Mouse (Mus musculus): ENCODE results near the gene Zfyve19.

Gene Zfyve19

GRCm38 (mm10) chr2:119196316-119197108 is 11.9 kb upstream of the Zfyve19 start:
- in situ Hi-C loops (cut with MseI, MboI), result no loop called here

- in situ Hi-C loops (cut with MseI, MboI), result no loop called here
These were observed 10.9 kb upstream of the Zfyve19 start for GRCm38 (mm10) chr2:119197493-119197892.

DNA sequence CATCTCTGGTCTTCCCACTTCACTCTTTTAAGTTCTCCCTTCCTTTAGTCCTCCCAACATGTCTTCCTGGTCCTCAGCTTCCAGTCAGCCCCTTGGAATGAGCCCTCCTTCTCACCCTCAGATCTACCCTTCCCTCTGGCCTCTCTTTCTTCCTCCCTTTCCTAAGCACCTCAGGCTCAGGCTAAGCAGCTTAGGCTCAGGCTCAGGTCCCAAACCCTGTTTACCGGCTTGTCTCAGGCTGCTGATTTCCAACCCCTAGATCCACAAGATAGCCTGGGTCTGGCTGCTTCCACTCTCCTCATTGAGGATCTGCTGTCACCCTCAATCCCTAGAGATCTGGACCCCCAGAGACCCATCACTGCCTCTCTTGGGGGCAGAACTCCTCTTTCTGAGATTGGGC is 10.4 kb upstream of the Zfyve19 start:
- in situ Hi-C loops (cut with MseI, MboI), result no loop called here

GRCm38 (mm10) chr2:119198934-119199333 is 9.5 kb upstream of the Zfyve19 start:
- in situ Hi-C loops (cut with MseI, MboI), result no loop called here

DNA sequence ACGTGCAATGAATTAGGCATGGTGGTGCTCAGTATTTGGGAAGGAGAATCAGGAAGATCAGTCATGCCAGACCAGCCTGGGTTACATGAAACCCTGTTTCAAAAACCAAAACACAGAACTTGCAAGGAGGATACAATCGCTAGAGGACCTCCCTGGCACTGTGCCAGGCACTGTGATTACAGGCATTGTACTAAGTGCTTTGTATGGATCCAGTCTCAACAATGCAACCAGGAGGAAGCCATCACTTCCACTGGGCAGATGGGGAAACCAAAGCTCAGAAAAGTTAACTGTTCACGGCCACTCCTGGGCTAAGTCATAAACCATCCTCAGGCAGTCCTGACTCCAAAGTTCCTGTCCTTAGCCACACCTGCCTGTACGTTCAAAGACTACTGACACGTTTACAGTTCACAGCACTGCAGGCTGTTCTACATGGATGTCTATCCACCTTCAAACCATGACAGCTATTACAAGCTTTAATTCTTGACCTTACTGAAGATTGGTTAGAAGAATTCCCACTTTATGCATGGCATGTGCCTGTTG is 5.4 kb upstream of the Zfyve19 start:
- in situ Hi-C loops (cut with MseI, MboI), result no loop called here

GRCm38 (mm10) chr2:119203871-119204460 is 4.5 kb upstream of the Zfyve19 start:
- in situ Hi-C loops (cut with MseI, MboI), result no loop called here

- in situ Hi-C loops (cut with MseI, MboI), result no loop called here
These were observed 465 bp upstream of the Zfyve19 start for GRCm38 (mm10) chr2:119207961-119208343.

- in situ Hi-C loops (cut with MseI, MboI), result no loop called here
These were observed 725 bp downstream of the Zfyve19 start for GRCm38 (mm10) chr2:119209176-119209507.

GRCm38 (mm10) chr2:119229775-119230704 is 21.6 kb downstream of the Zfyve19 start, which contains the start of gene Ppp1r14d:
TSS of gene Ppp1r14d (minus strand) at chr2:119229906.
- in situ Hi-C loops (cut with MseI, MboI), result no loop called here

DNA sequence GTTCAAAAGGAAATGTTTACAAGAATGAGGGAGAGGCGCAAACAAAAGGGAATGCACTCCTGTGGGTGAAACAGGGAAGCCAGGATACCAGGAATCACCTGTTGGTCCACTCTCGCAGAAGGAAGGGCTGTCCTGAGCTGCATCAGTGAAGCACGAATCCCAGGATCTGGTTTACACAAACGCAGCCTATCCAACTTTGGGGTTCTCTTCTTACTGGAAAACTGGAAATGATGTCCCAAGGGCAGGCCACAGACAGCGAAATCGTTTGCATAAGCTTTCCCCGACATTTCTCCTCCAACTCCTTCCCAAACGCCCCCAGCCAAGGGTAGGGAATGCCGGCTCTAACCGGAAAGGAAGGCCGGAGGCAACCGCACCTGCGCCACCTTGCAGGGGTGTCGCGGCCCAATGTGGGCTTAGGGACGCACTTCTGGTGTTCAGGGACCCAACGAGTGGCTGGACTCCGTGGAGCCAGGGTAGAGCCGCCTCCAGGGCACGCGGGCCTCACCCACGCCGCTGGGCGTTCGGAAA is 28.3 kb downstream of the Zfyve19 start:
- in situ Hi-C loops (cut with MseI, MboI), result no loop called here

DNA sequence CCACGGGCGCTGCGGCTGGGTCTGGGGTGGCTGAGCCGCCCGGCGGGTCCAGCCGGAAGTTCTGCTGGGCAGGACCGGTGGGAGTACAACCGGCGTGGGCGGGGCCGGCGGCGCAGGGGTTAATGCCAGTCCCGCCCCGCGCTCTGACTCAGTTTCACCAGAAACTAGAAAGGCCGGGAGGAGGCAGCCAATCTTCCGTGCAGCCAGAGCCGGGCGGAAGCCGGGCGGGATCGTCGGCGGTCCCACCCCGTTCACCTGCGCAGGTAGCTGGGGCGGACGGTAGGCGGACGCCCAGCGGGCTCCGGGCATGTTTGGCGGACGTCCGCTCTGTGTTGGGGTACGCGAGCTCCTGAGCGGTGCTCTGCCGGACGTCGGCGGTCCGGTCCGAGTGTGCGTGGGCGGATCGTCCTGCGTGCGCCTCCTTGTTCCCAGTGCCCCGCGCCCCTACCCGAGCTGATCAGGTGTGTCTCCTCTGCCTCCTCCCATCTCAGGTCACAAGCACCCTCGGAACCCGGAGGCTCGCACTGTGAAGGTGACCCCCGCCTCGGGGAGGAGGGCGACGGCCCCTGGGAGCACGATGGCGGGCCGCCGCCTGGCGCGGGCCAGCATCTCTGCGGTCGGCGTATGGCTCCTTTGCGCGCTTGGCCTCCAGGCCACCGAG is 28.9 kb downstream of the Zfyve19 start, which contains the start of gene Spint1:
Spint1 (plus strand) TSS at position 153 of the 661 bp plus-strand sequence.
- in situ Hi-C loops (cut with MseI, MboI), result no loop called here

- in situ Hi-C loops (cut with MseI, MboI), result no loop called here
These were observed 29.4 kb downstream of the Zfyve19 start for GRCm38 (mm10) chr2:119237871-119238220.

GRCm38 (mm10) chr2:119238671-119239070 is 30.3 kb downstream of the Zfyve19 start:
- in situ Hi-C loops (cut with MseI, MboI), result no loop called here

- in situ Hi-C loops (cut with MseI, MboI), result no loop called here
These were observed 31.8 kb downstream of the Zfyve19 start for GRCm38 (mm10) chr2:119240075-119240818.

- in situ Hi-C loops (cut with MseI, MboI), result no loop called here
These were observed 32.4 kb downstream of the Zfyve19 start for GRCm38 (mm10) chr2:119240819-119241186.

DNA sequence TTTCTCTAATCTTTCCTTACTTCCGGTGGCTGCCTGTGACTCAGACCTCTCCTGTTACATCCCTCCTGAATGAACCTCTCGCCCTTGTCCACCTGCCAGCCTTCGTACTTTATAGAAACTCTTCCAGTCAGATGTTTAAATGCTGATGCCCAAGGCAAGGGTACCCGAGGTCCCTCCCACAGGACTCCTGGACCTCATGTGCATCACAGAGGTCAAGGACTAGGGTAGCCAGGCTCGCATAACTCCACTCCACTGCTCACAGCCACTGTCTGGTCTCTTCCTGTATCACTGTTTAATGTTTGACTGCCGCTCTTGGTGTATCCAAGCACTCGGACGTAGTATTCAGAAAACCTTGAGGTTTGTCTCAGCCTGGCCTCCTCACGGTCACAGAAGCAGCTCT is 34.1 kb downstream of the Zfyve19 start:
- in situ Hi-C loops (cut with MseI, MboI), result no loop called here

DNA sequence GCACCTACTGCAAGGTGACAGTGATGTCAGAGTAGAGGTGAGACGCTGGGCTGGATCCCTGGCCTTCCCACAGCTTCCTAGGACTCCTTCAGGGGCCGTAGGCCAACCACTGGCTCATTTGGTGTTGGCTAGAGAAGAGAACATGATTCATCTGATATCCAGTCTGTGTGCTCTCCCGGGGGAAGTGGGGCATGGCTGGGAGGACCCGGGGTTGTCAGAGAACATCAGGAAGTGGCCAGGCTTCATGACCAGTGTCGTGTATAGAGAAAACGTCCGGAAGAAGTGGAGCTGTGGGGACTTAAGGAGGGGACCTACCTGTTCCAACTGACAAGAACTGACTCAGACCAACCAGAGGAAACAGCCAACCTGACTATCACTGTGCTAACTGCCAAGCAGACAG is 36.8 kb downstream of the Zfyve19 start:
- in situ Hi-C loops (cut with MseI, MboI), result no loop called here

DNA sequence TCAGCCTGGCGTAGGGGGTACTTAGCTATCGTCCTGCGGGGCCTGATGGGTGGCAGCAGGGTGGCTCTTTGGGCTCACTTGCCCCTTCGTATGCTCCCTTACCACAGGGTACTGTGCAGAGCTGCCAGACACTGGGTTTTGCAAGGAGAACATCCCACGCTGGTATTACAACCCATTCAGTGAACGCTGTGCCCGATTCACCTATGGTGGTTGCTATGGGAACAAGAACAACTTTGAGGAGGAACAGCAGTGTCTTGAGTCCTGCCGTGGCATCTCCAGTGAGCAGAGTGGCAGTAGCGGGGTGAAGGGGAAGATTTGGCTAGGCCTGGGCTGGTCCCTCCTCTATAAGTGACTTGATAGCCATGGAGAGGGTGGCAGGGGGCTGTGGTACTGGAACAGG is 39.5 kb downstream of the Zfyve19 start:
- in situ Hi-C loops (cut with MseI, MboI), result no loop called here

DNA sequence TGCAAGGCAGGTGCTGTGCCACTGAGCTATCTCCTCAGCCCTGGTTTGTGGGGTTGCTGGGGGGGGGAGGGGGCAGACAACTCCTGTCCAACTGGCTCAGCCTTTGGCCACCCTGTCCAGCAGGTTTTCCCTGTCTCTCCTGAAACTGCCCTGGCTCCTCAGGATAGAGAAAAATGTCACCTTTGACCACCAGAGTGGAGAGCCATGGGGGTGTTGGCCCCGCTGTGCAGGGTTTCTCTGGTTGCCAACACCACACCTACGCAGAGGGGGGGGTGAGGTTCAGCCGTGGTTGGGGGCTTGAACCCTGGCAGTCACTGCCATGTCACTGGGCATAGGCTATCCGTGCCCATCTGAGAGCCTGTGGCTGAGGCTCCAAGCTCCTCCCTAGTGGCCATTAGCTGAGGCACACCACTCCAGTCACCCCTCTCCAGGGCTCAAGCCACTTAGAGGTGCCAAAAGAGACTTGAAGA is 41.2 kb downstream of the Zfyve19 start:
- in situ Hi-C loops (cut with MseI, MboI), result loop anchor here (5.0 kb wide), 1 partner anchor 38 kb away; the partner anchor contains the start of gene Vps18 (in 2 of the 2)

GRCm38 (mm10) chr2:119250377-119250776 is 42.0 kb downstream of the Zfyve19 start:
- in situ Hi-C loops (cut with MseI, MboI), result loop anchor here (5.0 kb wide), 1 partner anchor 37 kb away; the partner anchor contains the start of gene Vps18 (in 2 of the 2)

Data from mouse trophoblast stem cell (cell line).